Mouse (Mus musculus) embryonic stem cell, embryonic (primary cell): Measurements from ENCODE around the gene Asb18.

ENCODE experiments used
- CTCF ChIA-PET, 4 experiments: fragments of 300-600 bp in 2 of 4; fragments of 350-600 bp in 2 of 4; sonication (Branson Sonifier 250); formaldehyde crosslinking; loops; one replicate each; lab custom pipeline; 2022; ENCODE audit warnings: inconsistent platforms in 2 of 4; lab: Charles Lee
- POLR2A ChIA-PET, 4 experiments: fragments of 300-600 bp in 2 of 4; fragments of 350-600 bp in 2 of 4; sonication (Branson Sonifier 250); formaldehyde crosslinking; loops; one replicate each; lab custom pipeline; 2022; ENCODE audit warnings: antibody characterized with exemption in 4 of 4, inconsistent platforms in 1 of 4; lab: Charles Lee

Asb18 gene

GRCm38 (mm10) chr1:89998696-89999095 is 15.8 kb downstream of the Asb18 start:
- ChIA-PET CTCF (no interaction called here), POLR2A (no interaction called here)

DNA sequence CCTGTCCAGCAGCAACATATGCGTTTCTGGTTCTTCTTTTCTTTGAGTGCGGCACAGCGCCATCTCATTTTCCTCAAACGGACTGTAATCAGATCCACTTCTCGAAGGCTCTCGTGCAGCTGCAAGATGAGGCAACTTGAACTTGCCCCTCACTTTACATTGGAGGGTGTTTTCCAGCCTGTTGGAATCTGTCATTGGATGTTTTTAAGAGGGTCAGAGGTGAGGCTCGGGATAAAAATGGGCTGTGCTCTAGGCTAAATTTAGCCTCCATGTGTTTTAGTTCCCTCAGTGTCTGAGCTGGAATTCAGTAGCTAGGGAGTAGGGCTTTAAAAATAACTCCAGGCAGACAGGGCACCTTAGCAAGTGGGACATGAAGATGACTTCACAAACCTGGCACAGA is 16.4 kb downstream of the Asb18 start:
- CTCF ChIA-PET: no interaction called here

GRCm38 (mm10) chr1:89992256-89992655 is 22.2 kb downstream of the Asb18 start:
- ChIA-PET CTCF (interaction anchor here in 1 of 4 experiments (0.5 kb wide), 1 partner anchor 704 kb away, joined by 4 read pairs; no protein-coding TSS in a partner anchor), POLR2A (no interaction called here)

More for the DNA sequence above, 16.4 kb downstream of the Asb18 start:
- POLR2A ChIA-PET: interaction anchor here in 1 of 4 experiments (0.6 kb wide), 1 partner anchor 205 kb away, joined by 3 read pairs; no protein-coding TSS in a partner anchor

- ChIA-PET CTCF (interaction anchor here in 2 of 4 experiments (0.8 to 1.2 kb wide), 2 partner anchors 35 to 37 kb away, joined by 3 read pairs; no protein-coding TSS in a partner anchor), POLR2A (no interaction called here)
Measured at GRCm38 (mm10) chr1:89977261-89977660, 37.2 kb downstream of the Asb18 start.

DNA sequence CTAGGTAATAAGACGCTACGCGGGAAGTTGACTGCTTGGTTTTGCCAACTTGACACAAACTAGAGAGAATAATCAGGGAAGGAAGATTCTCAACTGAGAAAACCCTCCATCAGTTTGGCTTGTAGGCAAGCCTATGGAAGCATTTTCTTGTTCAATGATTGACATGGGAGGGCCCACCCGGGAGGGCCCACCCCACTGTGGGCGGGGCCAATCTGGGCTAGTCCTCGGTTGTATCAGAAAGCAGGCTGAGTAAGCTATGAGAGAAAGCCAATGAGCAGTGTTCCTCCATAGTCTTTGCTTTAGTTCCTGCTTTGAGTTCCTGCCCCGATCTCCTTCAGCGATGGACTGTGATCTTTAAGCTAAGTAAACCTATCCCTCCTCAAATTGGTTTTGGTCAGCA is 38.1 kb downstream of the Asb18 start:
- POLR2A ChIA-PET: interaction anchor here in 1 of 4 experiments (1.0 to 1.4 kb wide), 2 partner anchors 45 to 156 kb away, joined by 3 read pairs; partner anchors contain the start of gene Gbx2
- CTCF ChIA-PET: interaction anchor here in 3 of 4 experiments (0.5 to 1.2 kb wide), 3 partner anchors 35 to 399 kb away, joined by 3 read pairs; no protein-coding TSS in a partner anchor

- ChIA-PET POLR2A (interaction anchor here in 2 of 4 experiments (0.7 kb wide), 4 partner anchors 47 to 179 kb away, joined by 3 to 4 read pairs (median 4); no protein-coding TSS in a partner anchor), CTCF (interaction anchor here in 1 of 4 experiments (0.6 kb wide), 2 partner anchors 371 to 1079 kb away, joined by 3 read pairs; no protein-coding TSS in a partner anchor)
Measured at GRCm38 (mm10) chr1:89974541-89974940, 39.9 kb downstream of the Asb18 start.

GRCm38 (mm10) chr1:89971848-89972247 is 42.6 kb downstream of the Asb18 start:
- CTCF ChIA-PET: no interaction called here
- POLR2A ChIA-PET: no interaction called here

DNA sequence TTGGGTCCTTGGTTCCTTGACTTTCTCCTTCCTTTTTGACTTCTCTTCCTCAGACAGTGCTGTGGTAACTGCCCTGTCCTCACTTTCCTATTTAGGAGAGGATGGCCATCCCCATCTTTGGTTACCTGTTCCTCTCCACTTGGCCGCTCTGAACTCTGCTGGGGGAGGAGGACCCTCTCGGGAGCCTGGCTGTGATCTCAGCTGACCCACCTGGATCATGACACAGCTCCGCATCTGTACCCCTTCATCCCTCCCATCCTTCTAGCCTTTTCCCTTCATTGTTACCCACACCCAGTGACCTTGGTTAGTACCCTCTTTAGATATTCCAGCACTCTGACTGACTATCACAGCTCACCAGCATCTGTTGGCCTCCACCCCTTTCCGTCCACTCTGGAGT is 44.8 kb downstream of the Asb18 start:
- ChIA-PET POLR2A (interaction anchor here in 1 of 4 experiments (1.0 kb wide), 1 partner anchor 121 kb away, joined by 3 read pairs; no protein-coding TSS in a partner anchor), CTCF (interaction anchor here in 1 of 4 experiments (0.6 kb wide), 1 partner anchor 472 kb away, joined by 3 read pairs; no protein-coding TSS in a partner anchor)

DNA sequence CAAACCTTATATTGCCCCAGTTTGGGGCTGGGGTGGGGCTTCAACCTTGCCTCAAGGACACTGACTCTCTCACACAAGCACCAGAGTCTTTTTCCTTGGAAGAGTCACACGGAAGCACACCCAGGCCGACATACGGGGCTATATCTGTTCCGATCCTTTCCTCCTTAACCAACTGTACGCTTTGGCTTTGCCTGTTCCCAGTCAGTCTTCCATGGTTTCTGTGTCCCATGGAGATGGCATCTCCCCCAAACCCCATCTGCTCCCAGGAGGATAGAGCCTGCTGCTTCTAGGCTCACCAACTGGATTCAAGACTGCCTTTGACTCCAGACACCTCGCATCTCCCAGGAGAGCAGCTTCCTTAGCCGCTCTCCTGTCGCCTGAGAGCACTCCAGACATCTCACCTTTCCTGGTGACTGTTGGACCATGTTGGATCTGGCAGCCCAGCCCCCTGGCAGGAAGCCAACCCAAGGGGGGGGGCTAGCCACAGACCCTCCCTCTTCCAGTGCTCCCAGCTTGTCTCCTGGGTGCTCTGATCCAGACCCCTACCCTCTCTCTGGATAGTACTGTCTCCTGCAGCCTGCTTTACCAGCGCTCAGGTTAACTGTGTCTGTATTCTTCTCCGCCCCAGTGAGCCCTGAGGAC is 45.3 kb downstream of the Asb18 start:
- CTCF ChIA-PET: interaction anchor here in 1 of 4 experiments (0.7 kb wide), 1 partner anchor 621 kb away, joined by 3 read pairs; no protein-coding TSS in a partner anchor
- POLR2A ChIA-PET: interaction anchor here in 1 of 4 experiments (1.0 to 1.8 kb wide), 3 partner anchors 34 to 234 kb away, joined by 3 to 4 read pairs (median 3); partner anchors contain the start of gene Ackr3

- ChIA-PET POLR2A (interaction anchor here in 1 of 4 experiments (1.3 to 1.8 kb wide), 2 partner anchors 33 to 235 kb away, joined by 3 to 4 read pairs; partner anchors contain the start of gene Ackr3), CTCF (interaction anchor here in 1 of 4 experiments (0.7 kb wide), 1 partner anchor 25 kb away, joined by 3 read pairs; no protein-coding TSS in a partner anchor)
Measured at GRCm38 (mm10) chr1:89968111-89968851, 46.2 kb downstream of the Asb18 start.

DNA sequence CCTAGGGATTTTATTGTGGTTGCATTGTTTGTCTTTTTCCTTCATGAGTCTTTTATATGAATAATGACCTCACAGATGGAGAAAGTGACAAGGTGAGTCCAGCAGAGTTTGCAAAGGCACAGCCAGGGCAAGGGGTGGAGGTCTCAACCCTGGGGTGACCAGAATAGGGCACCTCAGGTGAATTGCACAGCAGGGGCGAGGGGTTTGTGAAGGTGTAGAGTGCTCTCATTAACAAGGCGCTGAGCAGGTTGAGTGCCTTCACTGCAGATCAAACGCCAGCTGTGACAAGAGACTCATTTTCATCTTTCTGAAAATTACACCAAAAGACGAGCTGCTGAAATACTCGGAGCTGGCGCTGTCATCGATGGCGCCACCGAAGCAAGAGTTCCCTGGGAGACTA is 46.9 kb downstream of the Asb18 start:
- POLR2A ChIA-PET: interaction anchor here in 1 of 4 experiments (1.3 to 1.8 kb wide), 2 partner anchors 32 to 236 kb away, joined by 3 to 4 read pairs; partner anchors contain the start of gene Ackr3

DNA sequence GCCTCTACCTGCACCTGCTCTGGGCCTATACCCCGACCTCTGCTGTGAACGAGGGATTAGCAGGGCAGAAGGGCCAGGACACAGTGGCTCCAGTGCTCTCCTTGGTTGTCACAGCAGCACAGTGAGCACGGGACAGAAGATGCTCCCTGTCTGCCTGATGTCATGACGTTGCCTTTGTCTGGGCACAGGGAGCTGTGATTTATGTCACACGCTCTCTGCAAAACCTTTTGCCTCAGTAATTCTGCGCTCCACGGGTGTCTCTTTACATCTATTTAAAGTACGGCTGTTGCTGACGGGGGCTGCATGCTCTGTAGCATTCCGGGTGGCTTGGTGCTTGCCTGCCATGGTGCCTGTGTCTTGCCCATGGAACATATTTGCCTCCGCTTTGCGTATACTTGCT is 50.0 kb downstream of the Asb18 start:
- CTCF ChIA-PET: no interaction called here

More for the DNA sequence above, 46.9 kb downstream of the Asb18 start:
- CTCF ChIA-PET: no interaction called here

DNA sequence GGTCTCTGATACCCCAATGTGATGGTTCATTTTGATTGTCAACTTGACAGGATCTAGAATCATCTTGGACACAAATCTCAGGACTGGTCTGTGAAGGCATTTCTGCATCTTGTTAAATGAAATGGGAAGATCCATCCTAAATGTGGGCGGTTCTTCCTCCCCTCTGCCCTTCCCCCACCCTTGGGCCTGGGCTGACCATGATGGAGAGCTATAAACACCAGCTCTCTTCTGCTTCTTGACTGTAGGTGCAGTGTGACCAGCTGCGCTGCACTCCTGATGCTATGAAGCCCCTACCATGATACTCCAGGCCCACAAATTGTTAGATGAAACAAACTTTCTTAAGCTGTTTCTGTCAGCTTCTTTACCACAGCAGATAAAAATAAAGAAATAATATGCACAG is 51.2 kb downstream of the Asb18 start:
- POLR2A ChIA-PET: no interaction called here
- CTCF ChIA-PET: interaction anchor here in 1 of 4 experiments (0.8 kb wide), 1 partner anchor 15 kb away, joined by 3 read pairs; no protein-coding TSS in a partner anchor

More for the DNA sequence above, 50.0 kb downstream of the Asb18 start:
- POLR2A ChIA-PET: interaction anchor here in 1 of 4 experiments (0.6 to 1.0 kb wide), 2 partner anchors 11 to 239 kb away, joined by 3 to 7 read pairs; partner anchors contain the start of gene Ackr3

GRCm38 (mm10) chr1:89962092-89962491 is 52.4 kb downstream of the Asb18 start:
- POLR2A ChIA-PET: interaction anchor here in 1 of 4 experiments (0.6 to 0.7 kb wide), 2 partner anchors 140 to 1259 kb away, joined by 3 to 6 read pairs; no protein-coding TSS in a partner anchor
- CTCF ChIA-PET: interaction anchor here in 1 of 4 experiments (0.7 kb wide), 1 partner anchor 613 kb away, joined by 3 read pairs; no protein-coding TSS in a partner anchor

GRCm38 (mm10) chr1:89959393-89959792 is 55.1 kb downstream of the Asb18 start:
- ChIA-PET CTCF (no interaction called here), POLR2A (no interaction called here)

DNA sequence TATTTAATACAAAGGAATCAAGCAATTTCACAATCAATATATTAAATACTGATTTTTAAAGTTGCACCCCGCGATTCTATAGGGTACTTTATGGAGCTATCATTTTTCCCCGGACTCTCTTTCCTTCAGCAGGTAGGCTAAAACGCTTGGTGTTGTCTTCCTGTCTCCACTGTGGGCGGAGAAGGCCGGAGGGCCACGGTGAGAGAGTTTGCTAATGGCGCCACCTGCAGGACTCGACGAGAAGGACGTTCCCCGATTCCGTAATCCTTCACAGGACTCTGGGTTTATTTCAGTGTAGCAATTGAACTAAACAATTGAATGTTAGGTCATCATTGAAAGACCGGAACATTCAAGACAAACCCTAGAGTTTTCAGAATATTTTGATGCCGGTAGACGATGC is 71.3 kb downstream of the Asb18 start:
- ChIA-PET CTCF (interaction anchor here (0.5 to 3.1 kb wide), 17 partner anchors 19 to 1423 kb away, joined by 3 to 15 read pairs (median 4); no protein-coding TSS in a partner anchor), POLR2A (no interaction called here)

- ChIA-PET POLR2A (interaction anchor here (0.7 to 1.6 kb wide), 9 partner anchors 11 to 418 kb away, joined by 3 to 9 read pairs (median 5); partner anchors contain the start of gene Gbx2 (in 1 of the 4)), CTCF (interaction anchor here (0.5 to 3.1 kb wide), 25 partner anchors 9 to 598 kb away, joined by 3 to 15 read pairs (median 4); partner anchors contain the start of gene Gbx2 (in 1 of the 4))
Measured at GRCm38 (mm10) chr1:89942395-89942976, 72.0 kb downstream of the Asb18 start.
